Mouse (Mus musculus) forebrain, embryonic 12.5 days (tissue): Measurements from ENCODE around the gene Gm12216. TPM values are rescaled to one million over a fixed set of nuclear protein-coding genes. Genes with fewer than 3 reads are reported as not detected.
A peak's percentile ranks its signal among the peaks of the same experiment; 100 is the strongest.

Experiments used
- ATAC-seq: fragments of 200-750 bp; cut with Nextera tagmentation; 2 replicates; pipeline ENCODE4 v1.8.0; 2017; ENCODE audit warnings: moderate TSS enrichment; ENCODE audit not compliant: low FRiP score
- H3K27ac ChIP-seq: fragments of 300-500 bp; sonication (generic); 2 replicates; pipeline ENCODE4 v1.5.1; 2016; ENCODE audit warnings: mild to moderate bottlenecking
- H3K27me3 ChIP-seq: fragments of 300-500 bp; sonication (generic); 2 replicates; pipeline ENCODE4 v1.6.1; 2016; ENCODE audit warnings: mild to moderate bottlenecking
- H3K36me3 ChIP-seq: fragments of 300-500 bp; sonication (generic); replicated peaks from 2 replicates; pipeline ENCODE4 v1.6.1; 2016; ENCODE audit warnings: mild to moderate bottlenecking
- H3K4me1 ChIP-seq: fragments of 300-500 bp; sonication (generic); 2 replicates; pipeline ENCODE4 v1.6.1; 2016
- H3K4me2 ChIP-seq: fragments of 300-500 bp; sonication (generic); 2 replicates; pipeline ENCODE4 v1.6.1; 2016; ENCODE audit warnings: mild to moderate bottlenecking, moderate library complexity
- H3K4me3 ChIP-seq: fragments of 300-500 bp; sonication (generic); replicated peaks from 2 replicates; pipeline ENCODE4 v1.5.1; 2016; ENCODE audit warnings: mild to moderate bottlenecking
- H3K9ac ChIP-seq: fragments of 300-500 bp; sonication (generic); 2 replicates; pipeline ENCODE4 v1.6.1; 2016; ENCODE audit warnings: mild to moderate bottlenecking
- H3K9me3 ChIP-seq: fragments of 300-500 bp; sonication (generic); 2 replicates; pipeline ENCODE4 v1.6.1; 2016
- WGBS: fragments of 180-500 bp; shearing (Covaris S2); methylation state at CpG from one replicate; pipeline ENCODE4 v1.1.7; 2016; 5-methylcytosine and 5-hydroxymethylcytosine counted together
- polyA plus RNA-seq: library from polyadenylated mRNA; unstranded; fragments of >200 nt; fragmentation: Nextera tagmentation; extraction: Ambion mirVana; gene quantifications from 2 replicates; pipeline ENCODE4 v1.2.1, GENCODE M21; 2016

Gene Gm12216
- polyA plus RNA-seq, 1 experiment from 2014 or later: not detected

DNA sequence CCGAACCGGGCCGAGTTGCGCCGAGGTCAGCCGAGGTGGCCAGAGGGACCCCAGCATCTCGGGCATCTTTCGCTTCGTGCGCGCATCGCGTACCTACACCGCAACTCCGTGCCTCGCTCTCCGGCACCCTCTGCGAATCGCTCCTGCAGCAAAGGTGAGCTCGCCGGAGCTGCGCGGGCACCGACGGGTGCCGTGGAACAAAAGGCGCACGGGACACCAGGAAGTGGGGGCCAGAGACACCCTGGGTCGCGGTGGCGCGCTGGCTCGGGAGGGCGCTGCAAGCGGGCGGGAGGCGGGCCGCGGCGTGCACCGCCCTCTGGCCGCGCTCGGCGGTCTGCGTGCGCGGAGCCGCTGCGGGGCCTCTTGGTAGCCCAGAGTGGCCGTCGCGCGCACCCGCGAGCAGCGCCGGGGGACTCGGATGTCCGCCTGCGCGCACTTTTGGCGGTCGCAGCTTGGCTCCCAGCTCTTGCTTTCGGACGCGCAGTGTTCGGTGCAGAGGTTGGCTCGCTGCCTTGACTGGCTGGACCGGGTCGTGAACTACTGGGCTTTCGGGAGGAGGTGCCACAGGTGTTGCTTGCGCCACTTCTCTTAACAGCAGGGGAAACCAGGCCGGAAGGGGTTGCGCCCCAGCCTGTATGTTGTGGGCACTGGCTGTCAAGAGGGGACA, 88.8 kb downstream of the Gm12216 start:
- H3K36me3 ChIP-seq: 0 out of 2 replicates have a peak, but pooled peaks cover 3% of the 10 kb centered on the region
- H3K9ac ChIP-seq: peak overlapping the region; percentile 60
- peak; percentile 87 for ATAC-seq
- peak overlapping the region; percentile 74 for H3K4me3 ChIP-seq
- WGBS: under 1% methylated on average over 75 of the region's 75 CpGs
- H3K4me2 ChIP-seq: peak overlapping the region; percentile 98
- peaks cover 38% of the 10 kb centered on the region for H3K27me3 ChIP-seq
- H3K27ac ChIP-seq: 0 out of 2 replicates have a peak overlapping the region, but pooled peaks have one; percentile 25
- H3K4me1 ChIP-seq: peaks cover 12% of the 10 kb centered on the region; the same call in 1 of the 2 replicates
- no peaks in the 10 kb centered on the region for H3K9me3 ChIP-seq

DNA sequence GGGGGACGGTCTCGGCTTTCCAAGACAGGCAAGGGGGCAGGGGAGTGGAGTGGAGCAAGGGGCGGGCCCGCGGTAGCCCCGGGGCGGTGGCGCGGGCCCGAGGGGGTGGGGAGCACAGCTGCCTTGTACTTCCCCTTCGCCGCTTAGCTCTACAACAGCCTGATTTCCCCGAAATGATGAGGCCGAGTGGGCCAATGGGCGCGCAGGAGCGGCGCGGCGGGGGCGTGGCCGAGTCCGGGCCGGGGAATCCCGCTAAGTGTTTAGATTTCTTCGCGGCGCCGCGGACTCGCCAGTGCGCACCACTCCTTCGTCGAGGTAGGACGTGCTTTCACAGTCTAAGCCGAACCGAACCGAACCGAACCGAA, 89.3 kb downstream of the Gm12216 start, which contains the start of gene Irf1:
Gene Irf1 (plus strand): TSS at position 255 of the 365 bp plus-strand sequence.
- peak within 1 kb of the TSS; percentile 60 for H3K9ac ChIP-seq
- H3K9me3 ChIP-seq: no peaks in the 10 kb centered on the region
- peak; percentile 94 for ATAC-seq
- H3K4me2 ChIP-seq: peak within 1 kb of the TSS; percentile 98
- 0 out of 2 replicates have a peak within 1 kb of the TSS, but pooled peaks have one; percentile 25 for H3K27ac ChIP-seq
- under 1% methylated on average over 40 of the region's 40 CpGs for WGBS
- peaks cover 42% of the 10 kb centered on the region for H3K27me3 ChIP-seq
- H3K4me3 ChIP-seq: peak within 1 kb of the TSS; percentile 74
- H3K4me1 ChIP-seq: peaks cover 12% of the 10 kb centered on the region; the same call in 1 of the 2 replicates
- 0 out of 2 replicates have a peak, but pooled peaks cover 3% of the 10 kb centered on the region for H3K36me3 ChIP-seq

DNA sequence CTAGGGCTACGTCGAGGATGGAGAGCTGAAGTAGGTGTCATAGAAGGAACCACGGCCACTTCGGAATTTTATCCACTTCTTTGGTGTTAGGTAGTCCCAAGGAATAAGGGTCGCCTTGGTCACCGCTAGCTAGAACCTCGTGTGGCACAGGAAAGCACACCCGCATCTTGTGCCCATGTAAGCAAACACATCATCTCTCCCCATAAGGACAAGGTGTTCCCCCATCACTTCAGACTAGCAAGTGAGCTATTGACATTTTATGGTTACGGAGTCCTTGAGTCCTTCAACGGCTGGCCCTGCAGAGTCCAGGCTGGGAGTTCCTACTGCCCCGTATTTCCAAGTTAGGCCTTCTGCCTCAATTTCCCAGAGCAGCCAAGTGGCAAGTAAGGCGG, 89.9 kb downstream of the Gm12216 start:
- peak overlapping the region; percentile 60; the same call in 1 of the 2 replicates for H3K9ac ChIP-seq
- peak overlapping the region; percentile 98 for H3K4me2 ChIP-seq
- 60% methylated on average over 12 of the region's 12 CpGs for WGBS
- H3K36me3 ChIP-seq: no peaks in the 10 kb centered on the region
- H3K9me3 ChIP-seq: no peaks in the 10 kb centered on the region
- peaks cover 46% of the 10 kb centered on the region for H3K27me3 ChIP-seq
- no peak for ATAC-seq
- H3K4me3 ChIP-seq: peak overlapping the region; percentile 74
- H3K4me1 ChIP-seq: peaks cover 13% of the 10 kb centered on the region
- H3K27ac ChIP-seq: no peak overlapping the region

DNA sequence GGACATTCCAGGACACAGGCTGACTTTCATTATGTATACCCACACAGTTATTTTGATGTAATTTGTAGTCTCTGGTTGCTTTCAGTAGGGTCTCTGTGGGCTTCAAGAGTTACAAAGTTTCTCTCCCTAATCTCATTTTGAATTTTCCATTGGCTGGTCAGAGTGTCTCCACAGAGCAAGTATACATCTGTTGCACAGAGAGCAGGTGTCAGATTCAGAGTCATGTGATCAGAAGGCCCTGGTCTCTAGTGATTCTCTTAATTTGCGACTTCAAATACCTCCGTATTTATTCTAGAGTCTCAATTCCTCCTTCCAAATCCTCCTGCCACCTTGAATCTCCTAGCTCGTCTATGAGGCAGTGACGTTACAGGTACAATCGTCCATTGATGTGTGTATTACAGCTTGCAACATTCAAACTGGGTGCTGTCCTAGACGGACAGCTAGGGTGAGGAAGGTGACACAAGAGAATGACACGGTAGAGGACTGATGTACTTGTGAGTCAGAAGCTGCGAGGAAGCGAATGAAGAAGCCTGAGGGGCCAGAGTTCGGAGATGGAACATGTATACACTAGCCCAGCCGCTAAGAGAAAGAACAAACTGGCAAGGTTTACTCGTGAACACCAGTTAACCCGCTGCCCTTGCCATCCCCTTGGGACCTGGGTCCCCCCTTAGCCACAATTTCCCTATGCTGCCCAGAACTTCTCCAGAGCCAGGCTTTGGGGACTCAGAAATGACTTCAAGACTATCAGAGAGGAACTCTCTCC, 90.5 kb downstream of the Gm12216 start:
- Histone ChIP-seq H3K36me3 (no peaks in the 10 kb centered on the region), H3K9ac (no peak overlapping the region), H3K27me3 (peaks cover 50% of the 10 kb centered on the region), H3K4me1 (peaks cover 19% of the 10 kb centered on the region), H3K4me3 (no peak overlapping the region), H3K27ac (no peak overlapping the region), H3K9me3 (no peaks in the 10 kb centered on the region), H3K4me2 (no peak overlapping the region)
- no peak for ATAC-seq
- 78% methylated on average over 13 of the region's 13 CpGs for WGBS

DNA sequence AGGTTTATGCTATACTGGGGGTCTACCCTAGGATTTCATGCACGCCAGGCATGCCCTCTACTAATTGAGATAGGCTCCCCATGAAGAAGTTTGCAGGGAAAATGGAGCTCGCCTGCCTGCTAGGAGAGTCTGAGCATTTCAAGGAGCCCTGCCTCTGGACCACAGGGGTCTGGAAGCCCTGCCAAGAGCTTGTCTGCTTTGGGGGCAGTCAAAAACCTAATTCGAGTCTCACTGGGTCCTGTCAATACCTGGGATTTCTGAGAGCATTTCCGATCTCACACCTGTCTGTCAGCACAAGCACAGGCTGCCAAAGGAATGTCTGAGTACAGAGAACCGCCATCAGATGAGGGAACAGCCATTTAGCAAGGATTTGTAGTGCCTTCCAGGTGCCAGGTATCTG, 94.5 kb downstream of the Gm12216 start:
- no peak overlapping the region for H3K27ac ChIP-seq
- H3K9ac ChIP-seq: no peak overlapping the region
- H3K4me3 ChIP-seq: no peak overlapping the region
- H3K4me1 ChIP-seq: peaks cover 36% of the 10 kb centered on the region
- H3K36me3 ChIP-seq: no peaks in the 10 kb centered on the region
- H3K9me3 ChIP-seq: no peaks in the 10 kb centered on the region
- no peak for ATAC-seq
- WGBS: 42% methylated on average over 5 of the region's 5 CpGs
- H3K27me3 ChIP-seq: peaks cover 79% of the 10 kb centered on the region
- H3K4me2 ChIP-seq: no peak overlapping the region

DNA sequence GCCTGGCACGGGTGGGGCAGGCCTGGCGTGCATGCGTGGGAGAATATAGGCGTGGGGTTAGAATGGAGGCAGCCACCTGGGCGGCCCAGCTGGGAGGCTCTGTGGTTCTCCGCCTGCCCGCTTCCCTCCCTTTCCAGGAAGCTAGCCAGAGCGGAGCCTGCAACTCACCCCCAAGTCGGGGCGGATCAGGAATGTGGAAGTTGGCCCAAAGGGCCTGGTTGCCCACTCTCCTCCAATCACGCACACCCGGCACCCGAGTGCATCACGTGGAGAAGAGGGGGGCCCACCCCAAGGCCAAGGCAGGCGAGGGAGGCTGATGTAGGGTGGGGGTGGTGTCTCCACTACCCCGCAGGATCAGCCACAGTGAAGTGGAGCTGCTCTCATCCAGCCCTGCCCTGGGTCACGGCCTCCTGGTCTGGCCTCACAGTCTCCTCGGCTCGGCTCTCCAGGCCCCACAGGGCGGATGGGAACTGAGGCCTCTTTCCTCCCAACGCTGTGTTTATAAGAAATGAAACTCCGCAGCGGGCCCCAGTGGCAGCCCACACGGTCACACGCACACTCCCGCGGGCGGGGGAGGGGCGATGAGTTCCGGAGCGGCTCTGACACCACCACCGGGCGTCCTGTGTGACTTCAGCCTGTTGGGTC, 95.4 kb downstream of the Gm12216 start:
- WGBS: 3% methylated on average over 33 of the region's 33 CpGs
- peak; percentile 67 for ATAC-seq
- Histone ChIP-seq H3K4me2 (peak overlapping the region; percentile 61), H3K36me3 (no peaks in the 10 kb centered on the region), H3K27me3 (peaks cover 74% of the 10 kb centered on the region), H3K27ac (0 out of 2 replicates have a peak overlapping the region, but pooled peaks have one; percentile 25), H3K9me3 (no peaks in the 10 kb centered on the region), H3K4me3 (peak overlapping the region; percentile 34), H3K4me1 (peaks cover 38% of the 10 kb centered on the region), H3K9ac (peak overlapping the region; percentile 46)

DNA sequence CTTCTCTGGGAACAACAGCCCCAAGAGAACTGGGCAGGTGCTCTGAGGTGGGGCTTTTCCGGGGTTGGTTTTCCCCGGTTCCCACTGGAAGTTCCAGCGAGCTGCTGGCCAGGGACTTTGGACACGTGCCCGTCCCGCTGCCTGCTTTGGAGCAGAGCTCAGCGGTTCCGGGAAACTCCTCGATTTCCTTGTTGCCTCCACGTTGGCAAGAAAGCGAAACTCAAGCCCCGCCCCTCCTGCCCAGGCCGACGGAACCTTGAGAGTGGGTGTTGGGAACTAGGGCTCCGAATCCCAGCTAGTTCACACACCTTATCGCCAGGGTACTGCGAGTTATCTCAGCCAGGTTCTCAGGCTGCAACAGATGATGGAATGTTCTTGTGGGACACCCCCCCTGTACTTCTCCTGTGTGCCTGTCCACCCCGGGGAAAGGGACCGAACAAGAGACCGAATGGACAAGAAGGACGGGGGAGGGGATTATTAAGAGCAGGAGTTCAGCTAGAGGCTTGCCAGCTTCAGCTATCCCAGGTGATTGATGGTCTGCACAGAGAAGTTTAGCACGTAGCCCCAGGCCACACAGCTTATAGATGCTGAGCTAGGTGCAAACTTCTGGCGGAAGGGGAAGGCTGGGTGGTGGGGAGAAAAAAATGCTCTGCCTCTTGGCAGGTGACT, 96.1 kb downstream of the Gm12216 start:
- Histone ChIP-seq H3K27ac (no peak overlapping the region), H3K9me3 (no peaks in the 10 kb centered on the region), H3K4me1 (peaks cover 38% of the 10 kb centered on the region), H3K4me2 (peak overlapping the region; percentile 61), H3K36me3 (no peaks in the 10 kb centered on the region), H3K9ac (peak overlapping the region; percentile 46), H3K4me3 (peak overlapping the region; percentile 34), H3K27me3 (peaks cover 76% of the 10 kb centered on the region)
- 9% methylated on average over 23 of the region's 23 CpGs for WGBS
- no peak; the same call in 1 of the 2 replicates for ATAC-seq

DNA sequence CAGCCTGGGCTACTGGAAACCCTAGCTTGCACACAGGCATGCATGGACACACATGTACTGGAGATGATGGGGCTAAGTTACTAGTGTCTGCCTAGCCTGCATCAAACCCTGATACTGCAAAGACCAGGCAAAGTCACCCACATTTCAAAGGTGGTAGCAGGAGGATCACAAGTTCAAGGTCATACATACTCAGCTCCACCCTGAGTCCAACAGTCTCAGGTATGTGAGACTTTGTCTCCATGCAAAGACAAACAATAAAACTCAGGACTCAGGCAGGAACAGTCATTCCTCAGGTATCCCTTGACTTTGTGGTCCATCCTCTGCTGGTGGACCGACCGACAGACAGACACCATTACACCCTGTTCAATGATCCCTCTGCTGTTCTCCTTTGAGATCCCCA, 96.6 kb downstream of the Gm12216 start:
- no peak for ATAC-seq
- H3K27me3 ChIP-seq: peaks cover 74% of the 10 kb centered on the region

DNA sequence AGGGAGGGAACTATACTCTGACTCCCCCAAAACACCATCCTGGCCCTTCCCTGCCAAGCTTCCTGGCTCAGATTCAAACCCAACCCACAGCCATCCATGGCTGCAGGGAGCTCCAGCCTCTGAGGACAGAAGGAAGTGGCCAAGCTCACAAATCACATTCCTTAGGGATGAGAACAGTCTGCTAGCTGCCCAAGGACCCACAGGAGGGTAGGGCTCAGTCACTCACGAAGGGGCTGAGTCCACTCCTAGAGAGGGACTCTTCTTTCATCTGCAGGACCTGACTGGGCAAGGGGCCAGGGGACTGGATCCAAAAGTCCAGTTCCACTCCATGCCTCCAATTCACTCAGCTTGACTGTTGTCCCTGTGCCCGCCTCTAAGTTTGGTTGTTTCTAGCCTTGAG, 97.2 kb downstream of the Gm12216 start:
- Histone ChIP-seq H3K27ac (no peak overlapping the region), H3K4me1 (peaks cover 38% of the 10 kb centered on the region)

More for the DNA sequence above, 96.6 kb downstream of the Gm12216 start:
- no peaks in the 10 kb centered on the region for H3K36me3 ChIP-seq
- 75% methylated on average over 2 of the region's 2 CpGs for WGBS
- H3K4me2 ChIP-seq: peak overlapping the region; percentile 61
- no peaks in the 10 kb centered on the region for H3K9me3 ChIP-seq
- H3K4me1 ChIP-seq: peaks cover 38% of the 10 kb centered on the region
- peak overlapping the region; percentile 34; the same call in 1 of the 2 replicates for H3K4me3 ChIP-seq
- no peak overlapping the region for H3K9ac ChIP-seq
- no peak overlapping the region for H3K27ac ChIP-seq

DNA sequence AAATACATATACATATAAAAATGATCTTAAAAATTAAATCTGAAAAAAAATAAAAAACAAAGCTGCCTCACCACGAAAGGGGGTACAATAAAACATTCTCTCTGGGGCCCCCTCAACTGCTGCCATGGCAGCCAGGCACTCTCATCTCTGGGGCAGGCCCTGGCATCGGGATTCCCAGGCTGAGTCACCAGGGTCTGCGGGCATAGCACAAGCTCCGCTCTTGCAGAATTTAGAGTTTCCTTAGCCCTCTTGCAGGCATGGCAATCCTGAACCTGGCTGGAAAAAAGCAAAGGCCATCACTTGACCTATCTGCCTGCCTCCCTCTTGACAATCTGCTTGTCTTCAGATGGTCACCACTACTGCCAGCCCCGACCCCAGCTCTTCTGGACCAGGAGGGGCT, 97.8 kb downstream of the Gm12216 start:
- peaks cover 67% of the 10 kb centered on the region for H3K27me3 ChIP-seq
- no peak for ATAC-seq
- no peak overlapping the region for H3K4me2 ChIP-seq
- WGBS: 81% methylated on average over 5 of the region's 5 CpGs
- H3K4me3 ChIP-seq: no peak overlapping the region
- no peak overlapping the region for H3K27ac ChIP-seq
- peaks cover 38% of the 10 kb centered on the region for H3K4me1 ChIP-seq
- no peaks in the 10 kb centered on the region for H3K9me3 ChIP-seq
- no peaks in the 10 kb centered on the region for H3K36me3 ChIP-seq
- H3K9ac ChIP-seq: no peak overlapping the region

More for the DNA sequence above, 97.2 kb downstream of the Gm12216 start:
- Histone ChIP-seq H3K4me3 (no peak overlapping the region), H3K4me2 (no peak overlapping the region), H3K9me3 (no peaks in the 10 kb centered on the region), H3K36me3 (no peaks in the 10 kb centered on the region), H3K27me3 (peaks cover 71% of the 10 kb centered on the region), H3K9ac (no peak overlapping the region)
- no peak for ATAC-seq
- 60% methylated on average over 2 of the region's 2 CpGs for WGBS

DNA sequence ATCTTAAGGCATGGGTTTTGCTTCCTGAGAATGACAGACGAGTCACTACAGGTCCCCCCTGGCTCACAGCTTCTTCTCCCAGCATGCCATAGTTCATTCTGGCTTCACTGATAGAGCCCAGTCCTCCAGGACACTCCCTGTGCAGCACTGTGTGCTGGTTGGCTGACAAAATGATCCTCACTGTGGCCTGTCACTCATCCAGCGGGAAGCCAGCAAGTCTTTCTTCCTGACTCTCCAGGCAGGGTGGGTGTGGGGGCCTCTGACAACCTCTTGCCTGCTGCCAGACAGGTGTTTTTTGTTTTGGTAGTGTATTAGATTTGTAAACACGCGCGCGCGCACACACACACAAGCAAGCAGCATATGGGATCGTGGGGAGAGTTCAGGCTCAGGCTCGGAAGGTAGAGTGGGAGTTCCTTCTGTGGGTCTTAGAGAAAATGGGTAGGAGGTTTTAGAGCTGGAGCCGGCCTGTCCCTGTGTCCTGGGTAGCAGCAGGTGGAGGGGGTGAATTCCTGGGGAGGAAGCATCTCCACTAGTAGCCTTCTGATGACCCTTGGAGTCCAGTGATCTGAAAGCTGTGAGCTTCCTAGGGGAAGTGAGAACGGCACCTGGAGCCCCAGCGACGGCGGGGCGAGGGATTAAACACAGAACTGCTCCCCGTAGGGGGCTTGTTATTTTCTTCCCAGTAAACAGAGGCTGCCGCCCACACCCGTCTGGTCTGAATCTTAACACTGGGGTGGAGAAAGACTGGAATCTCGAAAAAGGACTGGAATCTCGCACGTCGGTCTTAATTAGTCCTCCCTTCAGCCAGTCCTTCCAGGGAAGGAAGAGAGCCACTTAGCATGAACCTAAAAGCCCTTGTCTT, 99.3 kb downstream of the Gm12216 start:
- Histone ChIP-seq H3K9ac (peak overlapping the region; percentile 5; the same call in 1 of the 2 replicates), H3K4me2 (peak overlapping the region; percentile 15), H3K27me3 (peaks cover 60% of the 10 kb centered on the region), H3K27ac (no peak overlapping the region), H3K4me1 (peaks cover 38% of the 10 kb centered on the region), H3K36me3 (no peaks in the 10 kb centered on the region), H3K9me3 (no peaks in the 10 kb centered on the region), H3K4me3 (no peak overlapping the region)
- ATAC-seq: no peak
- WGBS: 6% methylated on average over 22 of the region's 22 CpGs
